Mouse (Mus musculus): ENCODE measurements around the gene Btrc.

Gene Btrc

GRCm38 (mm10) chr19:45428146-45428545 lies 64.6 kb downstream of the Btrc start:
- DNase-seq (ENCODE audit: low spot score in 2 of 2), result no peak

- no peak for DNase-seq (ENCODE audit: low spot score in 2 of 2)
Observed at GRCm38 (mm10) chr19:45430971-45431633, 67.6 kb downstream of the Btrc start.

- no peak for DNase-seq (ENCODE audit: low spot score in 2 of 2)
Observed at GRCm38 (mm10) chr19:45432351-45432750, 68.8 kb downstream of the Btrc start.

- peak; percentile 55 to 79 for DNase-seq (ENCODE audit: low spot score in 2 of 2)
Observed at GRCm38 (mm10) chr19:45436019-45436418, 72.5 kb downstream of the Btrc start.

- DNase-seq (ENCODE audit: low spot score in 2 of 2), result no peak
Observed at GRCm38 (mm10) chr19:45437175-45437574, 73.6 kb downstream of the Btrc start.

- no peak for DNase-seq (ENCODE audit: low spot score in 2 of 2)
Observed at GRCm38 (mm10) chr19:45438191-45438590, 74.7 kb downstream of the Btrc start.

- no peak for DNase-seq (ENCODE audit: low spot score in 2 of 2)
Observed at GRCm38 (mm10) chr19:45438928-45439846, 75.7 kb downstream of the Btrc start.

GRCm38 (mm10) chr19:45440554-45441175 lies 77.1 kb downstream of the Btrc start:
- DNase-seq (ENCODE audit: low spot score in 2 of 2), result no peak

GRCm38 (mm10) chr19:45441717-45442116 lies 78.2 kb downstream of the Btrc start:
- no peak for DNase-seq (ENCODE audit: low spot score in 2 of 2)

GRCm38 (mm10) chr19:45445253-45445933 lies 81.9 kb downstream of the Btrc start:
- DNase-seq (ENCODE audit: low spot score in 2 of 2), result peak; percentile 42 to 48

- peak in 1 of 2 experiments; percentile 47 for DNase-seq (ENCODE audit: low spot score in 2 of 2)
Observed at GRCm38 (mm10) chr19:45446631-45447030, 83.1 kb downstream of the Btrc start.

- DNase-seq (ENCODE audit: low spot score in 2 of 2), result no peak
Observed at GRCm38 (mm10) chr19:45447222-45447621, 83.7 kb downstream of the Btrc start.

- DNase-seq (ENCODE audit: low spot score in 2 of 2), result no peak
Observed at GRCm38 (mm10) chr19:45447886-45448285, 84.4 kb downstream of the Btrc start.

GRCm38 (mm10) chr19:45454391-45454790 lies 90.9 kb downstream of the Btrc start:
- DNase-seq (ENCODE audit: low spot score in 2 of 2), result no peak

GRCm38 (mm10) chr19:45456896-45457295 lies 93.4 kb downstream of the Btrc start:
- DNase-seq (ENCODE audit: low spot score in 2 of 2), result no peak

GRCm38 (mm10) chr19:45458702-45459101 lies 95.2 kb downstream of the Btrc start:
- no peak for DNase-seq (ENCODE audit: low spot score in 2 of 2)

GRCm38 (mm10) chr19:45459931-45460665 lies 96.6 kb downstream of the Btrc start:
- no peak for DNase-seq (ENCODE audit: low spot score in 2 of 2)

- DNase-seq (ENCODE audit: low spot score in 2 of 2), result no peak
Observed at GRCm38 (mm10) chr19:45460749-45461736, 97.5 kb downstream of the Btrc start.

- peak in 1 of 2 experiments; percentile 40 for DNase-seq (ENCODE audit: low spot score in 2 of 2)
Observed at GRCm38 (mm10) chr19:45469760-45470159, 106.2 kb downstream of the Btrc start.
